Mouse (Mus musculus): ENCODE data around the gene Adamts13.

- TF ChIP-seq GATA1 (IDR thresholded peaks at IDR 0.05; ENCODE audit: borderline replicate concordance, low read length) (no peak), FLI1 (IDR thresholded peaks at IDR 0.05; ENCODE audit: low read length) (no peak)
Measured at GRCm38 (mm10) chr2:26943253-26943652, 30.0 kb upstream of the Adamts13 start.
